Comparison of ENCODE assay signal across 9 mouse cellular contexts in genomic region chr5:136465366-136465765, GRCm38 (mm10).
DNase-seq lines count a peak whose midpoint lies in the region; ATAC-seq and TF ChIP-seq lines count a peak whose summit lies in the region.
"Had no signal": no experiment of that assay in that cellular context is flagged by ENCODE, and none has a peak within 500 bp of the region (broad histone marks: within the 10 kb centered on the region; RNA-seq: fewer than 3 reads in every experiment).

No protein-coding gene starts in this region.

- no peaks in the 10 kb centered on the region for H3K9me3 ChIP-seq in embryonic facial prominence, embryonic 15.5 days (replicated peaks)
- H3K9me3 ChIP-seq in embryonic facial prominence, embryonic 10.5 days: no peaks in the 10 kb centered on the region
- H3K9me3 ChIP-seq in neural tube, embryonic 13.5 days: no peaks in the 10 kb centered on the region

- peak overlapping the region; percentile 18; the same call in 1 of the 2 replicates for H3K27ac ChIP-seq in embryonic facial prominence, embryonic 15.5 days (replicated peaks)
- no peak overlapping the region; the same call in 1 of the 2 replicates for H3K27ac ChIP-seq in embryonic facial prominence, embryonic 10.5 days (replicated peaks)
- peak overlapping the region; percentile 9; the same call in 1 of the 2 replicates for H3K27ac ChIP-seq in neural tube, embryonic 13.5 days (replicated peaks)

- H3K4me2 ChIP-seq in embryonic facial prominence, embryonic 15.5 days (replicated peaks): no peak overlapping the region
- no peak overlapping the region for H3K4me2 ChIP-seq in neural tube, embryonic 13.5 days

- TF ChIP-seq CTCF in Patski (IDR thresholded peaks at IDR 0.05): peak; percentile 64

- H3K9ac ChIP-seq in embryonic facial prominence, embryonic 15.5 days: no peak overlapping the region
- no peak overlapping the region for H3K9ac ChIP-seq in neural tube, embryonic 13.5 days

- H3K4me1 ChIP-seq in embryonic facial prominence, embryonic 15.5 days: peaks cover 26% of the 10 kb centered on the region
- peaks cover 59% of the 10 kb centered on the region for H3K4me1 ChIP-seq in embryonic facial prominence, embryonic 10.5 days
- H3K4me1 ChIP-seq in neural tube, embryonic 13.5 days (replicated peaks): peaks cover 55% of the 10 kb centered on the region

- no peak for ATAC-seq in embryonic facial prominence, embryonic 15.5 days (ENCODE audit: insufficient number of reproducible peaks, low FRiP score, low TSS enrichment, low read depth)
- ATAC-seq in Patski: peak; percentile 76
- ATAC-seq in neural tube, embryonic 13.5 days (ENCODE audit: low read depth): no peak
- no peak for ATAC-seq in megakaryocyte-erythroid progenitor cell, adult 5-6 weeks (replicated peaks; ENCODE audit: low FRiP score, low TSS enrichment, poor library complexity, severe bottlenecking)
- ATAC-seq in erythroid progenitor cell, adult 5-6 weeks (replicated peaks; ENCODE audit: low FRiP score, poor library complexity, severe bottlenecking): no peak

- POLR2A ChIA-PET in Patski (lab: Charles Lee): interaction anchor here (0.6 to 2.2 kb wide), 5 partner anchors 14 to 100 kb away, joined by 3 to 7 read pairs (median 3); no protein-coding TSS in a partner anchor

- in situ Hi-C loops in Patski (cut with MboI; ENCODE audit: low pct_unique_long_range_greater_than_20kb): loop anchor here (5.0 kb wide), 1 partner anchor 183 kb away; no protein-coding TSS in a partner anchor

- H3K36me3 ChIP-seq in embryonic facial prominence, embryonic 15.5 days: no peaks in the 10 kb centered on the region
- peaks cover 10% of the 10 kb centered on the region for H3K36me3 ChIP-seq in embryonic facial prominence, embryonic 10.5 days (replicated peaks)
- H3K36me3 ChIP-seq in neural tube, embryonic 13.5 days: no peaks in the 10 kb centered on the region

- no peak overlapping the region for H3K4me3 ChIP-seq in embryonic facial prominence, embryonic 15.5 days (replicated peaks)
- no peak overlapping the region for H3K4me3 ChIP-seq in embryonic facial prominence, embryonic 10.5 days
- H3K4me3 ChIP-seq in neural tube, embryonic 13.5 days: no peak overlapping the region

- 79% methylated on average over 5 of the region's 5 CpGs for WGBS in embryonic facial prominence, embryonic 15.5 days
- WGBS in embryonic facial prominence, embryonic 10.5 days: 82% methylated on average over 5 of the region's 5 CpGs
- WGBS in neural tube, embryonic 13.5 days: 61% methylated on average over 5 of the region's 5 CpGs

- no peak for DNase-seq in embryonic facial prominence, embryonic 10.5 days (ENCODE audit: low spot score)
- peak; percentile 23 for DNase-seq in kidney, postnatal 10 days
- no peak for DNase-seq in kidney, postnatal 25 days
- DNase-seq in Patski (ENCODE audit: low read depth, low spot score): peak; percentile 75
- DNase-seq: layer of hippocampus, postnatal 36 days had no signal

- CTCF ChIA-PET in Patski (lab: Charles Lee): interaction anchor here (0.6 to 3.7 kb wide), 16 partner anchors 9 to 188 kb away, joined by 3 to 14 read pairs (median 4); no protein-coding TSS in a partner anchor

- no peaks in the 10 kb centered on the region for H3K27me3 ChIP-seq in embryonic facial prominence, embryonic 15.5 days
- H3K27me3 ChIP-seq in embryonic facial prominence, embryonic 10.5 days (replicated peaks; ENCODE audit: low read depth, poor library complexity, severe bottlenecking): no peaks in the 10 kb centered on the region
- H3K27me3 ChIP-seq in Patski: no peaks in the 10 kb centered on the region
- no peaks in the 10 kb centered on the region for H3K27me3 ChIP-seq in neural tube, embryonic 13.5 days

Comparison
In these comparisons a context has a peak if more than half of its experiments do, and no peak if none do; other contexts are left out.
1. DNase-seq: peak in kidney, postnatal 10 days (single experiment) and Patski (single experiment); none in embryonic facial prominence, embryonic 10.5 days (single experiment) and kidney, postnatal 25 days (0 of 2).